Mouse (Mus musculus) heart, postnatal 25 days (tissue): ENCODE measurements around the gene Loxl1. TPM values are rescaled to one million over a fixed set of nuclear protein-coding genes. Genes with fewer than 3 reads are reported as not detected.
"Not testable (repeated sequence)": the region's sequence is repeated elsewhere in the genome, so short reads cannot be mapped to it uniquely, and the experiment has no call there.

ENCODE experiments used
- DNase-seq: peaks from one replicate; pipeline ENCODE4 v3.0.0; 2022; ENCODE audit warnings: low spot score
- intact Hi-C: fragments of 180-260 bp; cut with DNase I; formaldehyde crosslinking; loops from one replicate; pipeline ENCODE4 v1.15.1; 2025
- total RNA-seq, 2 experiments: library from RNA; stranded (reverse); gene quantifications; 2 replicates each; pipeline ENCODE4 v1.2.3; 2021

Loxl1 gene
- total RNA-seq, 2 experiments from 2014 or later: 36.6 to 36.7 TPM

DNA sequence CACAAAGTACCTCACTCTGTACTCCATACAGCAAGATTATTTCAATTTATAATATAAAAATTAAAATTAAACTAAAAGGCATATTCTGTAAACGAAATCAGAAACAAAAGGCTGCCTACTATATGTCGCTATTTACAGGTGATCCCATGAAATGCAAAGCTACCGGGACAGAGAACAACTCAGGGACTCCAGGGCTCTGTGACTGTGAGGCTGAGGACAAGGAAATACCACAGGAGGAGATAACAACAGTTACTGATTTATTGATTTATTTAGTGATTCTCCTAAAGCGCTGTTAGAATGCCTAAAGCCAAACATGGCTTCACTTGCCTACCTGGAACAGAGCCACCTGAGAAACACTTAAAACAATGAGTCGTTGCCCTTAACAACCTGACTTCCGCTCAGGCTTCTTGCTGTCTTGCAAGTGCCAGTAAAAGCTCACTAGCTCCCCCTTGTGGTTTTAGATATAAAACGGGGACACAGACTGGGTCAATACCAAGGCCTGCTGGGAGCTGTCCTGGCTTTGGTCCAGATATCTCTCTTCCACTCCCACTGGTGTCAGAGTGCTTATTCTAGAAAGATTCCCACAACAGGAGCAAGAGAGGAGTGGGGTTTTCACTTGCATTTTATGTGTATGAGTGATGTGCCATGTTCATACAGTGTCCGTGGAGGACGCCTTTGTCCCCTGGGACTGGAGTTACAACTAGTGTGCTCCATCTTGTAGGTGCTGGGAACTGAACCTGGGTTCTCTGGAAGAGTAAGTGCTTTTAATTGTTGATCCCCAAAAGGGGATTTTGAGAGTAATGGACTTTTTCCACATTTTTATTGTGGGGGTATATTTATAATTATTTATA is 32.5 kb downstream of the Loxl1 start:
- intact Hi-C loops: loop anchor here (1.0 to 5.0 kb wide), 3 partner anchors 33 to 243 kb away; no protein-coding TSS in a partner anchor
- DNase-seq: peak; percentile 35

DNA sequence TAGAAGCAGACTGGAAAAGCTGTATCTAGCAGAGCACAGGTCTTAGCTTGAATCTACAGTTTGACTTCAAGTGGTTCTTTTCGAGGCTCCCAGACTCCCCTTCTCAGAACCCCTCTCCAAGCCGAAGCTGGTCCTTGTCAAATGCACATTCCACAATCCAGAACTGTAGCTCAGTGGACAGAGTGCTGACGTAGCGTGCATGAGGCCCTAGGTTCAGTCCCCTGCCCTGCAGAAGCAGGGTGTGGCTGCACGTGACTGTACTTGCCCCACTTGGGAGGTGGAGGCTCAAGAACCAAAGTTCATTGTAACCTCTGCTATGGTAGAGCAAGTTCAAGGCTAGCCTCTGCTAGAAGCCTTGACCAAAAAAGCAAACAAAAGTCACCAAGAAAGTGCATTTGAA is 33.2 kb downstream of the Loxl1 start:
- intact Hi-C loops: loop anchor here (2.0 to 5.0 kb wide), 2 partner anchors 53 to 242 kb away; no protein-coding TSS in a partner anchor
- DNase-seq: no peak

DNA sequence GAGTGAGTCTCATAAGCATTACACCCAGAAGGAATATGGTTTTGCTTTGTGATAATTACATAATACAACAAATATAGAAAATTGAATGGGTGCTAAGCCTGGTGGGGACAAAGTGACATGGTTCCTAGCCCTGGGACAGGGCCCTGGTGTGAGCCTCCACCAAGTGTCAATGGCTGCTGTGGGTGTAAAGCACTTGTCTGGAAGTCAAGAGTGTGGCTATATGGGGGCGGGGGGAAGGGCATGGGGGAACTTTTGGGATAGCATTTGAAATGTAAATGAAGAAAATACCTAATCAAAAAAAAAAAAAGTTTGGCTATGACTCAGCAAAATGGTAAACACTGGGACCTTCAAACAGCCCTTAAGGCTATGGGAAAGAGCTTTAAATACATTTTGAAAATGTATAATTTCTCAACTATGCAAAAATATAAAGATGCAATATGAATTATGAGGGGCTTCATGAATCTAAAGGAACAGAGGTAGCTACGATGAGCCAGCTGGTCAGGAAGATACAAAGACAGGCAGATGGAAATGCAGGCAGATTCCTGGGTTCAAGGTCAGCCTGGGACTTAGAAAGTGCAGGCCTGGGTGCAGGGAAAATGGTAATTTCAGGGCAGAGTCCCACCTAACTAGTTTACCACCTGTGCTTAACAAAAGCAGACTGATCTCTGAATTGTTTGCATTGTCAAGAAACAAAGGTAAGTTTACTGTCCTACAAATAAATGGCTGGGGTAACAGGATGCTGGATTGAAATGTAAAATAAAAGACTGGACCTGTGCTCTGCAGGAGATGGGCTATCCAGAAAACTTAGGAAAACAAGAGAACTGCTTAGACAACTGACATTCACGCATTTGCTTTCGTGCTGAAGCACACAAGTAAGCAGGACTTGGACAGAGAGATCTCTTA is 33.9 kb downstream of the Loxl1 start:
- no peak for DNase-seq
- intact Hi-C loops: no loop called here

DNA sequence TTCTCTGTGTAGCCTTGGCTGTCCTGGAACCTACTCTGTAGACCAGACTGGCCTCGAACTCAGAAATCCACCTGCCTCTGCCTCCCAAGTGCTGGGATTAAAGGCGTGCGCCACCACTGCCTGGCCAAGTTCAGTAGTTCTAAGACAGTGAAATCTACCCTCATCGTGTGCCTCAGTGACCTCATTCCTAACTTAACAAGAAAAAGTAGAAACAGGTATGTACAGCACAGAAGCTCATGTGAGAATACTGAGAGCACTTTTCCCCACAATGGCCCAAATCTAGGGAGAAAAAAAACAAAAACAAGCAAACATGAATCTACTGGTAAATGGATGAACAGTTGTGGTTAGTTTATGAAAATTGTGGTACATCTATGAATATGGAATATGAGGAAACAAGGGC is 34.7 kb downstream of the Loxl1 start:
- intact Hi-C loops: no loop called here
- DNase-seq: no peak

DNA sequence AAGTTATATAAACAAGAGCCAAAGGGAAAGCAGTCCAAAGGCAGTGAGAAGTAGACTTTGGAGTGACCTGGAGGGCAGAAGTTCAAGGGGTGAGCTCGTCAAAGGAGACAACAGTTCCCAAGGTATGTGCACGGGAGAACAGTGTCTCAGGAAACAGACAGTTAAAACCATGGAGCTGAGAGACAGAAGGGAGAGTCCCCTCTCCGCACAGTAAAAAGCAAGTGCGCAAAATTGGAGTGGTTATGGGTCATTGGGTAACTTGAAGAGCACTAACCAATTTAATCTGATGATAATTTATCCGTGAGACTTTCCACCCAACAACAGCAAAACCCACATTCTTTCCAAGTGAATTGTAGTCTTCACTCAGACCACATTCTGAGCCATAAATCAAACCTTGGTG is 36.6 kb downstream of the Loxl1 start:
- no peak for DNase-seq
- intact Hi-C loops: no loop called here

DNA sequence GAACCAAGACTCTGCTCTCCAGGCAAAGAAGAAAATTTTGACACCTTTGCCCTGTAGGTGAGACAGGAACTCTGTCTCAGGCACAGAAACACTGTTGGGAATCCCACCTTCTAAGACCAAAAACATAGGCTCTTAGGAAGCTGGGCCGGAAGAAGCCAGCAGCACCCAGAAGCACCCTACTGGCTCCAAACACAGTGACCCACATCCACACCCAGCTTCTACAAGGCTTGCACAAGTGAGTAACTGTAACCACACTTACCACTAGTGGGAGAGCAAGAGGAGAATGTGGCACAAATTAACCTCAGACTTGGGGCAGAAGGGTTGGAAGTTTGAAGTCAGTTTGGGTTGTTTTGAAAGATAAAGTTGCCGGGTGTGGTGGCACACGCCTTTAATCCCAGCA is 37.2 kb downstream of the Loxl1 start:
- intact Hi-C loops: no loop called here

DNA sequence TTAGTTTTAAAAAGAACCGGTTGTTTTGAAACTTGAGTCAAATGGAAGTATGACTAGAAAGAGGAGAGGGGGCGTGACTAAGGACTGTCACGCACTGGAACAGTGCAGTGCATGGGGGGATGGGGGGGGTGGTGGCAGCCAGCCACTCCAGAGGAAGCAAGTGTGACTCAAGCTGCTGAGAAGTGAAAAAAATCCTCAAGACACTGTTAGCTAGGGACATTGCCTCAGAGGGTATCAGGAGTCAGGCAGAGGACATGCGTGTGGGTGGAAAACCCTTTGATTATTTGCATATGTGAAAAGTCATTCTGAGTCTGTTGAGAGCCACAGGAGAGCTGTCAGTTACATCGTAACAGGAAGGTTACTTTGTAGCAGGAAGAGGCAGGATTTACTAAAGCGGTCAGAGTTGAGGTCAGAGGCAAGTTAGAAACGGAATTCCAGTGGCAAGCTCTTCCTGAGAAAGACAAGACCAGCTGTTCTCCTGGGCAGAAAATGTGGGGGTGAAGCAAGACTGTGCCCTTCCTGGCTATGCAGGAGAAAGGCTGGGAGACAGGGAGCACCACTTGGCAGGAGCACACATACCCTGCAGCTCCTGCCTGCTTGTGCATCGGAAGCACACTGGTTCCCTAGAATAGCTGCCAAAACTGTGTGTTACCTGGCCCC is 37.7 kb downstream of the Loxl1 start:
- DNase-seq: no peak
- intact Hi-C loops: no loop called here

More for the DNA sequence above, 37.2 kb downstream of the Loxl1 start:
- no peak for DNase-seq

DNA sequence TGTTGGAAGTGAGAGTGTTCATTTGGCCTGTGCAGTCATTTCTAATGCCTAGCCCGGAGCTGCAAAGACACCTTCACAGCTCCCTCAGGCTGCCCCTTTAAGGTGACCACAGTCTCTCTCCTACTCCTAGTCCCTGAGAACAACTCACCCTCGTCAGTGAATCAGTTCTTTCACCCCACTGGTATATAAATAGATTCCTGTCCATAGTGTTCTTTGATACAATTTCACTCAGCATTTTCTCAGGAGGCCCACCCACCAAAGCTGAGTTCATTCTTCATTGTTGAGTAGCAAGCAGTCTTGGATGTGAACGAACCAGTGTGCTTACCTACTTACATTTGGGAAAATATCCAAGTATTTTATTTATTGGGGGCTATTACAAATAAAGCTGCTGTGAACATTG is 38.4 kb downstream of the Loxl1 start:
- no peak for DNase-seq
- intact Hi-C loops: no loop called here

DNA sequence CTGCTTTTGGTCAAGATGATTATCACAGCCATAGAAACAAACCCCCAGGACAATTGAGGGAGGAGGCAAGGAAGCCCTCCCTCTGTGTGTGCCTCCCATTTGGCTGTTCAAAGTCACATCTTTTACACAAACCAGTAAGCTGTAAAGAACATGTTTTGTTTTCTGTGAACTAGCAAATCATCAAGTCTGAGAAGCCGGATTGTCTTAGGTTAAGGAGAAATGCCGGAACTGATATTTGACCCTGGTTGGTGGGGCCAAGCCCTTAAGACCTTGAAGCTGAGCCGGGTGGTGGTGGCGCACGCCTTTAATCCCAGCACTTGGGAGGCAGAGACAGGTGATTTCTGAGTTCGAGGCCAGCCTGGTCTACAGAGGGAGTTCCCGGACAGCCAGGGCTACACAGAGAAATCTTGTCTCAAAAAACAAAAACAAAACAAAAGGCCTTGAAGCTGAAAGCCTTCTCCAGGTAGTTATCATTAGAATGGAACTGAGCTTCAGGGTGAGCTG is 38.8 kb downstream of the Loxl1 start:
- DNase-seq: no peak

DNA sequence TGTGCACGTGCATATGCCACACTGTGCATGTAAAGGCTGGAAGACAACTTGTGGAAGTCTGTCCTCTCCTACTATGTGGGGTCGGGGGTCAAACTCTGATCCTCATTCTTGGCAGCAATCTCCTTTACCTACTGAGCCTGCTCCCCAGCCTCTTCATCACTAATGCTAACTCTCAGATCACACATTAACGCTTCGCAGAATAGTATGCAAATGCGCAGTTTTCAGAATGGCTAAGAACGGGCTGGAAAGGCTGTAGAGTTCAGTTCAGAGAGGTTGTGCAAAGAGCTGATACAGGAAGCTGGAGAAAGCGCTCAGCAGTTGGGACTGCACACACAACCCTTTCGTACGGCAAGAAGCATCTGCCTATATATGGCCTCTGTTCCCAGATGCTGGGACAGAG is 40.1 kb downstream of the Loxl1 start:
- no peak for DNase-seq
- intact Hi-C loops: no loop called here

More for the DNA sequence above, 38.8 kb downstream of the Loxl1 start:
- intact Hi-C loops: no loop called here

DNA sequence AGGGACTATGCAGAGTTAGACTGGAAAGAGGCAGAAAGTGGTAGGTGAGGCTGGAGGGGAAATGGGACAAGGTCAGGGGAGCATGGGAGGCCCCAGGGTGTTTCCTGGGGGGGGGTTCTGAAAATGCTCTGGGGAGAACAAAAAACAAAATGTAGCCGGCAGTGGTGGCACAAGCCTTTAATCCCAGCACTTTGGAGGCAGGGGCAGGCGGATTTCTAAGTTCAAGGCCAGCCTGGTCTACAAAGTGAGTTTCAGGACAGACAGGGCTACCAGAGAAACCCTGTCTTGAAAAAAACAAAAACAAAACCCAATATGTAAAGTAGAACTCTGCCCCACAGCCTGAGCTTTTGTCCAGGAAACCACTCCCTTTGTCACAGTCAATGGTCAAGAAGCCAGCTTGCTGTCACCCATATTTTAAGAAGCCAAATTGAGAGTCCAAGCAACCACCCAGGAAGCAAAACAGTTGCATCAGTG is 40.9 kb downstream of the Loxl1 start:
- DNase-seq: no peak
- intact Hi-C loops: no loop called here

DNA sequence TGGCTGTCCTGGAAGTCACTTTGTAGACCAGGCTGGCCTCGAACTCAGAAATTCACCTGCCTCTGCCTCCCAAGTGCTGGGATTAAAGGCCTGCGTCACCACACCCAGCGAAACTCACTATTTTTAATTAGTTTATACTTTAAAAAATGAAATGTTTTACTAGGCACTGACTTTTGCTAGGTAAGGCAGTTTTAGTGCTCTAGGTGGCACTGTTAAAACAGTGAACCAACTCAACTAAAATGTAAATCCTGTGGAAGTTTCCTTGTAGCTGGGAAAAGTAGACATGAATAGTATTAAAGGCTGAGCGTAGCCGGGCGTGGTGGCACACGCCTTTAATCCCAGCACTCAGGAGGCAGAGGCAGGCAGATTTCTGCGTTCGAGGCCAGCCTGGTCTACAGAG is 41.4 kb downstream of the Loxl1 start:
- DNase-seq: not testable (repeated sequence)
- intact Hi-C loops: loop anchor here (2.0 kb wide), 1 partner anchor 19 kb away; the partner anchor contains the start of gene Stoml1

DNA sequence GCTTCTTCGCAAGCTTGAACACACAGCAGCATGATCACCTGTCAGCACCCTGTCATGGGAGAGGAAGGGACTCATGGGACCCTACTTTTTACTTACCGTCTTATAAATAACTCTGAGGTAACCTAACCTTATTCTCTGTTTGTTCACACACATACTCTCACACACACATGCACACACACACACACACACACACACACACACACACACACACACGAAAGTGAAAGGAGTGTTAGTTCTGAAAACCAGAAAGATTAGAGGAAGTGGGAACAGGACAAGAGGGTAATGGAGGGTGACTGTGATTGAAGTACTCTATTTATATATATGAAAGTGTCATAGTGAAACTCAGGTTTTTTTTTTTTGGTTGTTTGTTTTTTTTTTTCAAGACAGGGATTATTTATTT is 41.9 kb downstream of the Loxl1 start:
- intact Hi-C loops: loop anchor here (2.0 kb wide), 1 partner anchor 18 kb away; the partner anchor contains the start of gene Stoml1
- DNase-seq: no peak

DNA sequence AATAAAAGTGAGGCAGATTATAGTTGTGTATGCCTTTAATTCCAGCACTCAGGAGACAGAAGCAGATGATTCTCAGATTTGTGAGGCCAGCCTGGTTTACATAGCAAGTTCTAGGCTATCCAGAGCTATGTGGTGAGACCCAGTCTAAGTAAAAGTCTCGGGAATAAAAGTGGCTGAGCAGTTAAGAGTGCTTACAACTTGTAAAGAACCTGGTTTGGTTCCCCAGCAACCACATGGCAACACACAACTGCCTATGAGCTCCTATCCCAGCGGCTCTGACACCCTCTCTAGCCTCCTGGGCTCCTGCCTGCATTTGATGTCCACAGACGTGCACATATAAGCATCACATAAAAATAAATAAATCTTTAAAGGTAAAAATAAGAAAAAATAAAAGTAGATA is 42.9 kb downstream of the Loxl1 start:
- no peak for DNase-seq
- intact Hi-C loops: loop anchor here (2.0 kb wide), 1 partner anchor 17 kb away; the partner anchor contains the start of gene Stoml1

DNA sequence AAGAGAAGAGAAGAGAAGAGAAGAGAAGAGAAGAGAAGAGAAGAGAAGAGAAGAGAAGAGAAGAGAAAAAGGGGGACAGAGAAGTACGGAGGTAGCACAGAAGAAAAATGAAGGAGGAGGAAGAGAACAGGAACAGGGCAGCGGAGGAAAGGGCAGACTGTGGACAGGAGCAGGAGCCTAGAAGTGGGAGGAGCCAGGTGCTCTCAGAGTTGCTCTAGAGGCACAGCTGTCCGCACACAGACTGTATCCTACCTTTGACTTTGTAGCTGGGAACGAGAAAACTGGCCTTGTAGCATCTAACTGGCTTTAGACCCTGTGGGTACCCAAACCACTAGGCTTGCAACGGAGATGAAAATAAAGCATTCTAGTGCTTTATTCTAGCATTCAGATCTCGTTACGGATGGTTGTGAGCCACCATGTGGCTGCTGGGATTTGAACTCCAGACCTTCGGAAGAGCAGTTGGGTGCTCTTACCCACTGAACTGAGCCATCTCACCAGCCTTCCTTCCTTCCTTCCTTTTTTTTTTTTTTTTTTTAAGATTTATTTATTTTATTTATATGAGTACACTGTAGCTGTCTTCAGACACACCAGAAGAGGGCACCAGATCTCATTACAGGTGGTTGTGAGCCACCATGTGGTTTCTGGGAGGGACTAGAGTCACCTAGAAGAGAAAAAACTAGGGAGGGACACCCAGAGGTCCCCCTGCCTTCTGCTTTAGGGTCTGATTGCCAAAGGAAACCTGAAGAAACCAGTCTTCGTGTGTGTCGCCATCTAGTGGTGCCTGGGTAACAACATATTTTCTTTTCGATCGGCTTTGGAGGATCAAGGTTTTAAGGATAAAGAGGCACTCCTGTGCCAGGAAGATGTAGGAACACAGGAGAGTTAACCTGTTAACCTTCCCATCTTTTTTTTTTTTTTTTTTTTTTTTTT is 44.3 kb downstream of the Loxl1 start:
- intact Hi-C loops: loop anchor here (2.0 kb wide), 1 partner anchor 42 kb away; no protein-coding TSS in a partner anchor
- DNase-seq: no peak

DNA sequence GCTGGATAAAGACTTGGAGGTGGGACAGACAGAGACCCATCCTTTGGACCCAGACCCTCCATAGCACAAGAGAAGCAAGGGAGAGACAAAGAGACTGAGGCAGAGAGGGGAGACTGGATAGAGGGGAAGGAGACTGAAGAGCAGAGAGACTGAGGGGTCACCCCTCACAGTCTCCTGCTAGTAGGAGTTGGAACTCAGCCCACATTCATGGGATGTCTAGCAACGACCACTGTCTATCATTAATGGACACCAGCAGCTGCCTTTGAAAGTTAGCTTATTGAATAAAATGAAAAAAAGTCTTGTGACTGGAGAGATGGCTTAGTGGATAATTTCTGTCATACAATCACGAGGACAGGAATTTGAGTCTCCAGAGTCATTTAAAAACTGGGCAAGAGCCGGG is 45.9 kb downstream of the Loxl1 start:
- intact Hi-C loops: no loop called here

DNA sequence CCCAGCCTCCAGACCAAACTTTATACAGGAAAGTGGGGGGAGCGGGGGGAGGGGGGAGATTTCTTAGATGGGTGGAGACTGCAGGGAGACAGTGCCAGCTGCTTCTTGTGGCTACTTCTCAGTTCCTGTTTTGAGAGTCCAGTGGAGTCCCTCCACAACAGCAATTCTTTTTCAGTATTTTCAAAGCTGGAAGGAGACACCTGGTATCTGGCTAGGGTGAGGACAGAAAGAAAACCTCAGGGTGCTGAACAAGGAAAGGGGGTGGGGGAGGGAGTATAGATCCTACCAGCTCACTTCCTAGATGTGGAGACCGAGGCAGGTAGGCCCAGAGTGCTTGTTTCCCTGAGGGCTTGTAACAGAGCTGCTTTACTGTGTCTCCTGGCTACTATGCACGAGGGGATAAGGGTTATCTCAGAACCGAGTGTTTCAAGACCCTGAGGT is 46.4 kb downstream of the Loxl1 start:
- intact Hi-C loops: no loop called here
- no peak for DNase-seq

More for the DNA sequence above, 45.9 kb downstream of the Loxl1 start:
- no peak for DNase-seq

DNA sequence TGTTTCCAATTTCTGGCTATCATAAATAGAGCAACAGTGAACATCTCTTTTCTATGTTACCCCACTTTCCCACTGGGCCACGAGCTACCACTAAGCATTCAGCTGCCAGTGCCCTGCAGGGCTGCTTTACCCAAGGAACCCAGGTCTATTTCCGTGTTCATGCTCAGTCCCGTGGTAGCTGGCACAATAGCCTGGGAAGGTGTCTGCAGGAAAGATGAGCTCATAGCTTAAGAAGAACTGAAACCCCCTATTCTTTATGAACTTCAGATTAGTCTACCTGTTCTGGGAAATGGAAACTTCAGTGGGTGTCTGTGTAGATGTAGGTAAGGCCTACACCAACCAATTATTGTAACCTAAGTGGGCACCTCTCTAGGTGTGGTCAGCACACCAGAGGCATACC is 47.6 kb downstream of the Loxl1 start:
- no peak for DNase-seq
- intact Hi-C loops: no loop called here

DNA sequence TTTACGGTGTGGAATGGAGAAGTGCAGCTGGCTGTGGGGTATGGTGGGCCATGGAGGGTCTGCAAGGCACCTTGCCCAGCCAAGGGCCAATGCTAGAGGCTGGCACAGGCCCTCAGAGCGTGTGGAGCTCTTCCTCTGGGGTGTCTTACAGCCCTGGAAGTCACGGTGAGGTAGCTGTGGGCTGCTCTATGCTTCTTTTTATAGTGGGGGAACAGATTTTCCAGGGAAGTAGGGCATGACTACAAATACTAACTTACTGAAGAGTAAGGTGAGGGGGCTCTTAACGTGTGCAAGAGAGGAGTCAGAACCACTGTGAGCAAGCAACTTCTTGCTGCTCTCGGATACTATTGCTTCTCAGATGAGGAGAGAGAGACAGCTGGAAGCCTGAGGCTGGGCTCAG is 50.5 kb downstream of the Loxl1 start:
- intact Hi-C loops: no loop called here

More for the DNA sequence above, 50.5 kb downstream of the Loxl1 start:
- no peak for DNase-seq
